24 mouse cellular contexts compared by ENCODE assay signal in the genomic region with DNA sequence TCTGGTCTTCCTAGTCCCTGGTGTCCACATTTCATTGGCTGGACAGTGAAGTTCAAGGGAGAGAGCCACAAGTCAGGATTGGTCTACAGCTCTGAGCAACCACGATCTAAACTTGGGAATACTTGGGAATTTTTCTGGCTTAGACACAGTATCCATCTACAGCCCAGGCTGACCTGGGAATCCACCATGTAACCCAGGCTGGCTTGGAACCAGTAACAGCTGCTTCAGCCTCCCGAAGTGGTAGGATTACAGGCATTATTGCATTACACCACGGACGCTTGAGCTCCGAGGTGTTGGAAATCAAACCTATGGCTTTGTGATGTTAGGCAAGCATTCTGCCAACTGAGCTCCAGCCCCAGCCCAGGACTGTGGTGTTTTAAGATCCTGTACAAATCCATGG. TPM values are rescaled to one million over a fixed set of nuclear protein-coding genes. Genes with fewer than 3 reads are reported as not detected.
A peak's percentile ranks its signal among the peaks of the same experiment; 100 is the strongest.
DNase-seq lines count a peak whose midpoint lies in the region; ATAC-seq and TF ChIP-seq lines count a peak whose summit lies in the region.
"Had no signal": no experiment of that assay in that cellular context is flagged by ENCODE, and none has a peak within 500 bp of the region (broad histone marks: within the 10 kb centered on the region; RNA-seq: fewer than 3 reads in every experiment).

No protein-coding gene starts in this region.

- DNase-seq in hindbrain, embryonic 11.5 days (ENCODE audit: low spot score), result no peak
- DNase-seq in hindbrain, postnatal 0 days (ENCODE audit: low spot score), result no peak
- DNase-seq in neural tube, embryonic 10.5 days (ENCODE audit: extremely low spot score, low spot score), result no peak
- DNase-seq in forebrain, embryonic 14.5 days (ENCODE audit: low spot score), result no peak
- DNase-seq in limb, embryonic 14.5 days (ENCODE audit: low spot score), result peak; percentile 29
- DNase-seq in urinary bladder, postnatal 25 days (ENCODE audit: low spot score), result no peak
- DNase-seq: adrenal gland, postnatal 36 days; cerebellum, adult 11-12 months; cerebellum, postnatal 25 days; gastrocnemius, postnatal 36 days; kidney, adult 9 months; kidney, postnatal 36 days; lung, embryonic 14.5 days; lung, postnatal 36 days; right cerebral cortex, postnatal 14 days; thymus, adult 18-20 months; thymus, postnatal 4 days had no signal

- H3K27me3 ChIP-seq in hindbrain, embryonic 11.5 days (ENCODE audit: control insufficient read depth, insufficient read depth, low read length), result no peaks in the 10 kb centered on the region
- H3K27me3 ChIP-seq in hindbrain, postnatal 0 days (ENCODE audit: insufficient read depth, low read length), result no peaks in the 10 kb centered on the region
- H3K27me3 ChIP-seq in neural tube, embryonic 13.5 days, result no peaks in the 10 kb centered on the region
- H3K27me3 ChIP-seq in forebrain, embryonic 14.5 days (replicated peaks; ENCODE audit: control insufficient read depth, insufficient read depth, low read length), result no peaks in the 10 kb centered on the region
- H3K27me3 ChIP-seq in limb, embryonic 14.5 days (ENCODE audit: control insufficient read depth, insufficient read depth, low read length), result no peaks in the 10 kb centered on the region
- H3K27me3 ChIP-seq in intestine, embryonic 16.5 days (replicated peaks; ENCODE audit: control insufficient read depth, insufficient read depth, low read length), result no peaks in the 10 kb centered on the region
- H3K27me3 ChIP-seq: liver, embryonic 12.5 days; stomach, embryonic 15.5 days had no signal

- TF ChIP-seq CTCF in hindbrain, postnatal 0 days (IDR thresholded peaks at IDR 0.05; ENCODE audit: low read depth), result no peak

- TF ChIP-seq POLR2A in limb, embryonic 14.5 days (IDR thresholded peaks at IDR 0.05; ENCODE audit: borderline replicate concordance, extremely low read depth, insufficient read depth, insufficient read length), result no peak

- peak overlapping the region; percentile 54 for H3K27ac ChIP-seq in hindbrain, embryonic 11.5 days (ENCODE audit: low read depth, low read length)
- no peak overlapping the region for H3K27ac ChIP-seq in hindbrain, postnatal 0 days
- H3K27ac ChIP-seq in neural tube, embryonic 13.5 days (replicated peaks), result peak overlapping the region; percentile 59
- peak overlapping the region; percentile 81; the same call in 1 of the 2 replicates for H3K27ac ChIP-seq in forebrain, embryonic 14.5 days (ENCODE audit: low read depth, low read length)
- H3K27ac ChIP-seq in limb, embryonic 14.5 days (replicated peaks; ENCODE audit: low read depth, low read length), result no peak overlapping the region
- H3K27ac ChIP-seq in intestine, embryonic 16.5 days (ENCODE audit: low read length), result no peak overlapping the region
- H3K27ac ChIP-seq: heart, embryonic 10.5 days; liver, embryonic 12.5 days; stomach, embryonic 15.5 days had no signal

- no peak overlapping the region for H3K9ac ChIP-seq in hindbrain, embryonic 11.5 days (ENCODE audit: low read depth, low read length)
- H3K9ac ChIP-seq in hindbrain, postnatal 0 days (replicated peaks; ENCODE audit: low read length), result no peak overlapping the region
- 0 out of 2 replicates have a peak overlapping the region, but pooled peaks have one; percentile 32 for H3K9ac ChIP-seq in neural tube, embryonic 13.5 days
- H3K9ac ChIP-seq in forebrain, embryonic 14.5 days (ENCODE audit: low read length), result no peak overlapping the region
- H3K9ac ChIP-seq in limb, embryonic 14.5 days (ENCODE audit: low read depth, low read length, severe bottlenecking), result no peak overlapping the region
- H3K9ac ChIP-seq in intestine, embryonic 16.5 days (ENCODE audit: low read depth, low read length), result no peak overlapping the region
- H3K9ac ChIP-seq: liver, embryonic 12.5 days; lung, embryonic 14.5 days; stomach, embryonic 15.5 days had no signal

- H3K4me2 ChIP-seq in hindbrain, embryonic 11.5 days (replicated peaks; ENCODE audit: low read depth, low read length), result no peak overlapping the region
- H3K4me2 ChIP-seq in hindbrain, postnatal 0 days (ENCODE audit: low read depth, low read length), result no peak overlapping the region
- no peak overlapping the region for H3K4me2 ChIP-seq in neural tube, embryonic 13.5 days
- no peak overlapping the region for H3K4me2 ChIP-seq in forebrain, embryonic 14.5 days (ENCODE audit: low read length)
- no peak overlapping the region for H3K4me2 ChIP-seq in limb, embryonic 14.5 days (replicated peaks; ENCODE audit: low read depth, low read length, severe bottlenecking)
- H3K4me2 ChIP-seq in intestine, embryonic 16.5 days (ENCODE audit: low read depth, low read length), result no peak overlapping the region
- H3K4me2 ChIP-seq: liver, embryonic 12.5 days; lung, embryonic 14.5 days; stomach, embryonic 15.5 days had no signal

- no peaks in the 10 kb centered on the region for H3K9me3 ChIP-seq in hindbrain, embryonic 11.5 days (ENCODE audit: control insufficient read depth, low read length)
- no peaks in the 10 kb centered on the region for H3K9me3 ChIP-seq in hindbrain, postnatal 0 days (ENCODE audit: low read length)
- H3K9me3 ChIP-seq in neural tube, embryonic 13.5 days, result no peaks in the 10 kb centered on the region
- H3K9me3 ChIP-seq in forebrain, embryonic 14.5 days (replicated peaks; ENCODE audit: control insufficient read depth, low read length), result no peaks in the 10 kb centered on the region
- no peaks in the 10 kb centered on the region for H3K9me3 ChIP-seq in limb, embryonic 14.5 days (ENCODE audit: control insufficient read depth, low read length)
- H3K9me3 ChIP-seq in intestine, embryonic 16.5 days (ENCODE audit: control insufficient read depth, low read length), result peaks cover under 1% of the 10 kb centered on the region; the same call in 1 of the 2 replicates
- H3K9me3 ChIP-seq: heart, embryonic 10.5 days; liver, embryonic 12.5 days; stomach, embryonic 15.5 days had no signal

- H3K4me3 ChIP-seq in hindbrain, embryonic 11.5 days (ENCODE audit: low read depth, low read length), result no peak overlapping the region
- H3K4me3 ChIP-seq in hindbrain, postnatal 0 days (ENCODE audit: low read length), result no peak overlapping the region
- H3K4me3 ChIP-seq in neural tube, embryonic 13.5 days, result no peak overlapping the region
- H3K4me3 ChIP-seq in forebrain, embryonic 14.5 days (ENCODE audit: low read depth, low read length), result no peak overlapping the region
- no peak overlapping the region for H3K4me3 ChIP-seq in limb, embryonic 14.5 days (replicated peaks; ENCODE audit: low read length)
- no peak overlapping the region for H3K4me3 ChIP-seq in intestine, embryonic 16.5 days (ENCODE audit: low read length)
- H3K4me3 ChIP-seq: heart, embryonic 10.5 days; liver, embryonic 12.5 days; stomach, embryonic 15.5 days had no signal

- H3K4me1 ChIP-seq in hindbrain, embryonic 11.5 days (replicated peaks; ENCODE audit: control insufficient read depth, insufficient read depth, low read length), result peaks cover 2% of the 10 kb centered on the region
- peaks cover 5% of the 10 kb centered on the region; the same call in 1 of the 2 replicates for H3K4me1 ChIP-seq in hindbrain, postnatal 0 days (ENCODE audit: insufficient read depth, low read length)
- peaks cover 27% of the 10 kb centered on the region for H3K4me1 ChIP-seq in neural tube, embryonic 13.5 days (replicated peaks)
- H3K4me1 ChIP-seq in forebrain, embryonic 14.5 days (ENCODE audit: control insufficient read depth, insufficient read depth, low read length), result peaks cover 16% of the 10 kb centered on the region
- no peaks in the 10 kb centered on the region for H3K4me1 ChIP-seq in limb, embryonic 14.5 days (ENCODE audit: control insufficient read depth, insufficient read depth, low read length)
- H3K4me1 ChIP-seq in intestine, embryonic 16.5 days (ENCODE audit: control insufficient read depth, insufficient read depth, low read length), result no peaks in the 10 kb centered on the region
- H3K4me1 ChIP-seq: liver, embryonic 12.5 days; stomach, embryonic 15.5 days had no signal

- H3K36me3 ChIP-seq in hindbrain, embryonic 11.5 days (ENCODE audit: control insufficient read depth, insufficient read depth, low read length), result peaks cover 4% of the 10 kb centered on the region; the same call in 1 of the 2 replicates
- no peaks in the 10 kb centered on the region for H3K36me3 ChIP-seq in hindbrain, postnatal 0 days (ENCODE audit: insufficient read depth, low read length)
- peaks cover 3% of the 10 kb centered on the region; the same call in 1 of the 2 replicates for H3K36me3 ChIP-seq in neural tube, embryonic 13.5 days
- peaks cover 50% of the 10 kb centered on the region for H3K36me3 ChIP-seq in forebrain, embryonic 14.5 days (ENCODE audit: control insufficient read depth, insufficient read depth, low read length)
- H3K36me3 ChIP-seq in limb, embryonic 14.5 days (ENCODE audit: control insufficient read depth, insufficient read depth, low read length), result no peaks in the 10 kb centered on the region
- H3K36me3 ChIP-seq in intestine, embryonic 16.5 days (ENCODE audit: control insufficient read depth, insufficient read depth, low read length), result no peaks in the 10 kb centered on the region
- H3K36me3 ChIP-seq: heart, embryonic 10.5 days; stomach, embryonic 15.5 days had no signal

- 86% methylated on average over 5 of the region's 5 CpGs for WGBS in hindbrain, embryonic 11.5 days
- 58% methylated on average over 5 of the region's 5 CpGs for WGBS in hindbrain, postnatal 0 days
- WGBS in neural tube, embryonic 13.5 days, result 78% methylated on average over 5 of the region's 5 CpGs
- WGBS in forebrain, embryonic 14.5 days, result 60% methylated on average over 5 of the region's 5 CpGs
- WGBS in limb, embryonic 14.5 days, result 69% methylated on average over 5 of the region's 5 CpGs
- WGBS in intestine, embryonic 16.5 days, result 77% methylated on average over 5 of the region's 5 CpGs

- ATAC-seq in hindbrain, embryonic 11.5 days (ENCODE audit: low FRiP score), result no peak; the same call in 1 of the 2 replicates
- ATAC-seq in hindbrain, postnatal 0 days, result no peak
- ATAC-seq in neural tube, embryonic 13.5 days (ENCODE audit: low read depth), result no peak
- ATAC-seq in forebrain, embryonic 14.5 days, result peak; percentile 16; the same call in 1 of the 2 replicates
- peak; percentile 26; the same call in 1 of the 2 replicates for ATAC-seq in limb, embryonic 14.5 days (ENCODE audit: low FRiP score, low read depth)
- ATAC-seq in intestine, embryonic 16.5 days, result no peak
- ATAC-seq: liver, embryonic 12.5 days had no signal

RNA-seq across cellular contexts. Expression of a gene that starts 9.6 kb away (rescaled TPM):
- polyA plus RNA-seq in hindbrain, embryonic 11.5 days (2014; fragmentation: Nextera tagmentation; extraction: Ambion mirVana), result 34.6 and 34.7 TPM in 2 replicates
- total RNA-seq in hindbrain, postnatal 0 days (2014; rRNA removed), result 12.7 and 15.2 TPM in 2 replicates
- polyA plus RNA-seq in hindbrain, postnatal 0 days (2015; fragmentation: Nextera tagmentation; extraction: Ambion mirVana), result 16.6 and 17.9 TPM in 2 replicates
- polyA plus RNA-seq in neural tube, embryonic 13.5 days (2015; fragmentation: Nextera tagmentation; extraction: Ambion mirVana), result 34.2 and 34.4 TPM in 2 replicates
- polyA plus RNA-seq in forebrain, embryonic 14.5 days (2014; fragmentation: Nextera tagmentation; extraction: Ambion mirVana), result 48.2 and 51.5 TPM in 2 replicates
- polyA plus RNA-seq in limb, embryonic 14.5 days (2012; rRNA removed), result 13.9 and 17.3 TPM in 2 replicates
- 10.1 and 11.7 TPM in 2 replicates for polyA plus RNA-seq in limb, embryonic 14.5 days (2014; fragmentation: Nextera tagmentation; extraction: Ambion mirVana)
- 17.2 and 18.2 TPM in 2 replicates for polyA plus RNA-seq in intestine, embryonic 16.5 days (2015; fragmentation: Nextera tagmentation; extraction: Ambion mirVana)
- polyA plus RNA-seq: C2C12 had no signal

RNA-seq across cellular contexts. Expression of a gene that starts 39.1 kb away (rescaled TPM):
- polyA plus RNA-seq in hindbrain, embryonic 11.5 days (2014; fragmentation: Nextera tagmentation; extraction: Ambion mirVana), result 1.8 and 2.4 TPM in 2 replicates
- 0.94 and 1.4 TPM in 2 replicates for total RNA-seq in hindbrain, postnatal 0 days (2014; rRNA removed)
- 2.3 and 2.6 TPM in 2 replicates for polyA plus RNA-seq in hindbrain, postnatal 0 days (2015; fragmentation: Nextera tagmentation; extraction: Ambion mirVana)
- polyA plus RNA-seq in neural tube, embryonic 13.5 days (2015; fragmentation: Nextera tagmentation; extraction: Ambion mirVana), result 1.7 and 2.0 TPM in 2 replicates
- 1.1 and 1.4 TPM in 2 replicates for polyA plus RNA-seq in forebrain, embryonic 14.5 days (2014; fragmentation: Nextera tagmentation; extraction: Ambion mirVana)
- 9.0 and 12.4 TPM in 2 replicates for polyA plus RNA-seq in limb, embryonic 14.5 days (2012; rRNA removed)
- polyA plus RNA-seq in limb, embryonic 14.5 days (2014; fragmentation: Nextera tagmentation; extraction: Ambion mirVana), result 4.4 and 5.1 TPM in 2 replicates
- polyA plus RNA-seq in intestine, embryonic 16.5 days (2015; fragmentation: Nextera tagmentation; extraction: Ambion mirVana), result 5.2 and 6.1 TPM in 2 replicates
- total RNA-seq: megakaryocyte-erythroid progenitor cell, adult 5-6 weeks had no signal

RNA-seq across cellular contexts. Expression of a gene that starts 45.1 kb away (rescaled TPM):
- polyA plus RNA-seq in hindbrain, embryonic 11.5 days (2014; fragmentation: Nextera tagmentation; extraction: Ambion mirVana), result 0.60 and 0.85 TPM in 2 replicates
- 40.9 and 43.1 TPM in 2 replicates for total RNA-seq in hindbrain, postnatal 0 days (2014; rRNA removed)
- 8.4 and 9.1 TPM in 2 replicates for polyA plus RNA-seq in hindbrain, postnatal 0 days (2015; fragmentation: Nextera tagmentation; extraction: Ambion mirVana)
- polyA plus RNA-seq in neural tube, embryonic 13.5 days (2015; fragmentation: Nextera tagmentation; extraction: Ambion mirVana), result 5.5 and 6.0 TPM in 2 replicates
- polyA plus RNA-seq in forebrain, embryonic 14.5 days (2014; fragmentation: Nextera tagmentation; extraction: Ambion mirVana), result 3.7 and 5.3 TPM in 2 replicates
- 0.19 and 0.24 TPM in 2 replicates for polyA plus RNA-seq in limb, embryonic 14.5 days (2012; rRNA removed)
- polyA plus RNA-seq in limb, embryonic 14.5 days (2014; fragmentation: Nextera tagmentation; extraction: Ambion mirVana), result 0.04 TPM in 1 of 2 replicates, not detected in the other
- polyA plus RNA-seq in intestine, embryonic 16.5 days (2015; fragmentation: Nextera tagmentation; extraction: Ambion mirVana), result 0.06 and 0.13 TPM in 2 replicates
- total RNA-seq: megakaryocyte-erythroid progenitor cell, adult 5-6 weeks had no signal
- polyA plus RNA-seq: C2C12; heart, embryonic 10.5 days; liver, embryonic 12.5 days had no signal

Comparison
In these comparisons a context has a peak if more than half of its experiments do, and no peak if none do; other contexts are left out.
1. H3K27ac ChIP-seq: peak in hindbrain, embryonic 11.5 days (single experiment), neural tube, embryonic 13.5 days (single experiment) and forebrain, embryonic 14.5 days (single experiment); none in hindbrain, postnatal 0 days (single experiment), limb, embryonic 14.5 days (single experiment) and intestine, embryonic 16.5 days (single experiment).
2. ATAC-seq: peak in forebrain, embryonic 14.5 days (single experiment) and limb, embryonic 14.5 days (single experiment); none in hindbrain, embryonic 11.5 days (single experiment), hindbrain, postnatal 0 days (single experiment), neural tube, embryonic 13.5 days (single experiment) and intestine, embryonic 16.5 days (single experiment).